Mouse (Mus musculus): Measurements from ENCODE around the gene Gbp2b.
A peak's percentile ranks its signal among the peaks of the same experiment; 100 is the strongest.
"Not testable (repeated sequence)": the region's sequence is repeated elsewhere in the genome, so short reads cannot be mapped to it uniquely, and the experiment has no call there.

Gene Gbp2b

GRCm38 (mm10) chr3:142594547-142594946, at the start of gene Gbp2b:
Gbp2b (plus strand) TSS chr3:142594847.
- no peak for DNase-seq (ENCODE audit: low spot score)

GRCm38 (mm10) chr3:142546690-142547089, 48.0 kb upstream of the Gbp2b start:
- DNase-seq (ENCODE audit: low spot score): peak; percentile 45

GRCm38 (mm10) chr3:142550052-142550676, 44.5 kb upstream of the Gbp2b start:
- no peak for DNase-seq (ENCODE audit: low spot score)

DNA sequence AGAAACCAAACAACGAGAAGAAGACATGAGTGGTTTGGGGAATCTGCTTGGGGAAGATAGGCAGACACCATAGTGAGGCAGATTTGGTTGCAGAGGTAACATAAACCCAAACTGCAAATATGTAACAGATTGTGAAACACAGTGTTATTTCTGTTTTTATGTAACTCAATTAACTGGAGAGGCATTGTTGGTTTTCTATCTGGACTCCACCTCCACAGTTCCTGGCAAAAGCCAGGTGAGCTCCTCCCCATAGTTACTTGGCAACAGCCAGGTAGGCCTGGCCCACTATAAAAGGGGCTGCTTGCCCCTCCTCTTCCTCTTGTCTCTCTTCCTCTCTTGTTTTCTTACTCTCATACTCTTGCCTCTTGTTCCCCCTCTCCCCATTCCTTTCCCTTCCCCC, 40.0 kb upstream of the Gbp2b start:
- DNase-seq (ENCODE audit: low spot score): no peak

- DNase-seq (ENCODE audit: low spot score): no peak
These were observed 39.0 kb upstream of the Gbp2b start for GRCm38 (mm10) chr3:142555623-142556022.

- peak; percentile 35 for DNase-seq (ENCODE audit: low spot score)
These were observed 34.9 kb upstream of the Gbp2b start, which contains the start of gene Gbp3 for GRCm38 (mm10) chr3:142559632-142560228. Gbp3 (plus strand) TSS chr3:142560026.

GRCm38 (mm10) chr3:142560296-142560948, 34.2 kb upstream of the Gbp2b start:
- DNase-seq (ENCODE audit: low spot score): peak; percentile 83

DNA sequence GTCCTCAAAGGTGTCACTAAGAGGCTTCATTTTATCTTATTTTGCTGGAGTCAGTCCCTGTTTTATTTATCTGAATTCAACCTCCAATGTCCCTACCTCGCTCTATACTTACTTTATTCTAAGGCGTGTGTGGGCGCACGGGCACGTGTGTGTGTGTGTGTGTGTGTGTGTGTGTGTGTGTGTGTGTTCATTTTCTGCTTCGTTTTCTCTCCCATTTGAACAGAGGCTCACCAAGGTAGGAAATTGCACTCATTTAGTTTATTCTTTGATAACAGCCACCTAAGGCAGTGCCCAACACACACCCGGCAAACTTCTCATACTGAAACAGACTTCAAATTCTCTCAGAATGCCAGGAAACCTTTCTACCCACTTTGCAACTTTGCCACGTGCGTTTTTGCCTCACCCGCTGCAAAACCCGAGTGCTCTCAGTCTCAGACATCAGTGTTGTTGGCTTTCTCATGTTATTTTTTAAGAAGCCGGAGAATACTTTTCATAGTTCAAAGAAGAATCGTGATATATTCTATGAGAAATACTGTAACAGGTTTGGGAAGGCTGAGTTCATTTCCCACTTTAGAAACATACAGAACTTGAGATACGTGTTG, 33.5 kb upstream of the Gbp2b start:
- DNase-seq (ENCODE audit: low spot score): peak; percentile 6

GRCm38 (mm10) chr3:142561666-142562065, 33.0 kb upstream of the Gbp2b start:
- no peak for DNase-seq (ENCODE audit: low spot score)

DNA sequence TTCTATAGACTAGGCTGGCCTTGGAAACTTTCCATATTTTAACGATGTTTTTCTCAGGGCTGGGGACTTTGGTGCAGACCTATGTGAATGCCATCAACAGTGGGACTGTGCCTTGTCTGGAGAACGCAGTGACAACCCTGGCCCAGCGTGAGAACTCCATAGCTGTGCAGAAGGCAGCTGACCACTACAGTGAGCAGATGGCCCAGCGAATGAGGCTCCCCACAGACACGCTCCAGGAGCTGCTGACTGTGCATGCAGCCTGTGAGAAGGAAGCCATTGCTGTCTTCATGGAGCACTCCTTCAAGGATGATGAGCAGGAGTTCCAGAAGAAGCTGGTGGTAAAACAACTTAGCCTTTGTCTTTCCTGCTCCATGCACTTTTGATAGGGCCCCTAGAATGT, 27.2 kb upstream of the Gbp2b start:
- DNase-seq (ENCODE audit: low spot score): not testable (repeated sequence)

DNA sequence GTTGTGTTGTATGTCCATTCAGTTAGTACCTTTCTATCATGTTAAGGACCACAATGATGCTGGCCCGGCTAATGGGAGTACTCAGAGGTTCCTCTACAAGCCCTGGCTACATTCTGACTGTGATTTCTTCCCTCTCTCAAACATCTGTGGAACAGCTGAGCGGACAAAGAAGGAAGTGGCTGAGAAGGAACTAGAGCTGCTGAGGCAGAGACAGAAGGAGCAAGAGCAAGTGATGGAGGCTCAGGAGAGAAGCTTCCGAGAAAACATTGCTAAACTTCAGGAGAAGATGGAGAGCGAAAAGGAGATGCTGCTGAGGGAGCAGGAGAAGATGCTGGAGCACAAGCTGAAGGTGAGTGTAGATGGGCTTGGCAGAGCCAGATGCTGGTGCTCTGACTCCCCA, 23.9 kb upstream of the Gbp2b start:
- no peak for DNase-seq (ENCODE audit: low spot score)

DNA sequence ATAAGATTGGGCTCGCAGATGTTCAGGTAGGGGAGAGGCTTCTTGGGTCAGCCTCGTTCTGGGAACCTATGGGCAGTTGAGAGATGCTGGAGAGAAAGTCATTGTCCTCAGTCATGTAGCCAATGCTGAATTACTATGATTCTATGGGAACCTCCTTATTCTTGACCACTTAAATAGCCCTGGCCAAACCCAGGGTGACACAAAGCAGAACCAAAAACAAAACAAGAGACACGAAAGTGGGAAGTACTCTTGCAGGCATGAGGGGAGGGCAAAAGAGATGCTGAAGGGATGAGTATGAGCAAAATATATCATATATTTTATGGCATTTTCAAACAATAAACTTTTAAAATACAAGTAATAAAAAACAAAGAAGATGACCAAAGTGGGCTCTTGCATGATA, 17.5 kb upstream of the Gbp2b start:
- DNase-seq (ENCODE audit: low spot score): no peak

DNA sequence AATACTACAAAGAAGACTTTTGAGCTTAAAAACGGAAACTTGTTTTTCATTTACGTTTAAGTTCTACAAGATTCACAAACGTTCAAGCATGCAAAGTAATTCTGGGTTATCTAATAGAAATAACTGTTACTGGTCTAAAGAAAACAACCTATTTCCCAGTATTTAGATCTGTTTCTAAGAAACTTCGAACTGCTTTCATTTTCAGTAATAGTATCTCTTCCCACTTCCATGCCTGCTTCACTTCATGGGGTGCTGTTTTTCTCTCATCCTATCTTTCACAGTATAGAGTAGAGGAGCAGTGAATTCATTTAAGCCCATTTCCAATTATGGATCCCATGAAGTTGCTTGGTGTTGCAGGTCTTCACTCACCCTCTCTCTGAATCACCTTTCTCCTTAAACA, 16.3 kb upstream of the Gbp2b start:
- DNase-seq (ENCODE audit: low spot score): no peak

DNA sequence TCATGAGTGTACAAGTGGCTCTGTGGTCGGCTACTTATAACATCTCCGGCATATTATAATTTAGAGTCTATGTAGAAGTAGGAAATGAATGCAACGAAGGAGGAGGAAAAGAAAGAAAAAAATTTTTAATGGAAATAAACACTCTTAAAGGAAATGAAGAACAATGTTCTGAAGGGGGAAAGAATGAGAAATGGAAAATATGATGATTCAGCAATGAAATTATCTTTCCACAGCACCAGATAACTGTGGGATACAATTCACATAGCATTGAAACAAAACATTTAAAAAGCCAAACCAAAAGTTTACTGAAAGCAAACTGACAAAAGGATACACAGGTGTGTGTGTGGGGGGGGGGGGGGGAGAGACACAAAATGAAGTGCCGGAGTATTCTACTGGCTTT, 11.6 kb upstream of the Gbp2b start:
- no peak for DNase-seq (ENCODE audit: low spot score)

GRCm38 (mm10) chr3:142587386-142587785, 7.3 kb upstream of the Gbp2b start:
- peak; percentile 27 for DNase-seq (ENCODE audit: low spot score)

DNA sequence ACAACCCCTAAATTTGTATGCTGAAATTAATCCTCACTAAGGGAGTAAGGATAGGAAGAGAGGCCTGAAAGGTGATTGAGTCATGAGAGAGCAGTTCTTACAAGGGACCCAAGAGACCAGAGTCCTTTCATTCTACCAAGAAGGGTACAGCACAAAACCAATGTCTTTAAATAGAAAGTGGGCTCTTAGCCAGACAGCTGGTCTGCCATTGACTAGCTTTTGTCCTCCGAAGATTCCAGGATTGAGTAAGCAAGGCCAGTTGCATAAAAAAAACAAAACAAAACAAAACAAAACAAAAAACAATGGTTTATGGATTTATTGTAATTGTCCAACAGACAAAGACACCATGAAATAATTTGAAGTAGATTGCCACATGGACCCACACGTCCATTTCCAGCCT, 5.8 kb upstream of the Gbp2b start:
- DNase-seq (ENCODE audit: low spot score): no peak

DNA sequence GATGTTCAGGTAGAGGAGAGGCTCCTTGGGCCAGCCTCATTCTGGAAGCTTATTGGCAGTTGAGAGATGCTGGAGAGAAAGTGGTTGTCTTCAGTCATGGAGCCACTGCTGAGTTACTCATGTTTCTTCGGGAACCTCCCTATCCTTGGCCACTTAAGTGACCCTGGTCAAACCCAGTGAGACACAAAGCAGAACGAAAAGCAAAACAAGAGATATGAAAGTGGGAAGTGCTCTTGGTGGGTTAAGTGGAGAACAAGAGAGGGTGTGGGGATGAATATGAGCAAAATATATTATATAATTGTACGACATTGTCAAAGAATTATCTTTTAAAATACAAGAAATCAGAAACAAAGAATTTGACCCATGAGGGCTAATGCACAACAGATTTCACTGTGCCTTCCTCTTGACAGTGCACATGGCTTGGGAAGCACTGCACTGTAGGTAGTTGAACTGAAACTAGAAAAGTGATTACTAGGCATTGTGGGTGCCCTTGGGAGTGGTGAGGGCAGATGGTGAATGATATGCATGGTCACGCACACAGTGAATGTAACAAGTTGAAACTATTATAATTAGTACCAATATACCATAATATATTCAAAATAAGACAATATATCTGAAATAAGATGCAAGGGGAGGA, 4.1 kb upstream of the Gbp2b start:
- no peak for DNase-seq (ENCODE audit: low spot score)

- DNase-seq (ENCODE audit: low spot score): no peak
These were observed 3.3 kb downstream of the Gbp2b start for GRCm38 (mm10) chr3:142597923-142598322.

GRCm38 (mm10) chr3:142601675-142602074, 7.0 kb downstream of the Gbp2b start:
- no peak for DNase-seq (ENCODE audit: low spot score)

DNA sequence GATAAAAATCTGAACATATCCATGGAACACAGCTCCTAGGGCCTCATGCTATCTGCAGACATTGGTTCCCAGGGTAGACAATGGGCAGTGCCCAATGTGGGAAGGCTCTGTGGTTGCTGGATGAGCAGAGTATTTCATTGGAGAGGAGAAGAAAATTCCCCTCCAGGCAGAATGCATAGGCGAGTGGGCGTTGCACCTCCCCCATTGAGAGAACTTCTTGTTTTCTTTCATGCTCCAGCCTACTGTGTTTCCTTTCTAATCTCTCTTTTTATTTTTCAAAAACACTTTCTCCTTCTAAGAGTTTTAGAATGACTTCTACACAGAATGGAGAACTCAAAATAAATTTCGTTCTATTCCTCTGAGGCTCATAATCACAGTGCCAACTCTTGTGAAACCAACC, 24.0 kb downstream of the Gbp2b start:
- DNase-seq (ENCODE audit: low spot score): no peak

GRCm38 (mm10) chr3:142619606-142620005, 25.0 kb downstream of the Gbp2b start:
- DNase-seq (ENCODE audit: low spot score): peak; percentile 36

DNA sequence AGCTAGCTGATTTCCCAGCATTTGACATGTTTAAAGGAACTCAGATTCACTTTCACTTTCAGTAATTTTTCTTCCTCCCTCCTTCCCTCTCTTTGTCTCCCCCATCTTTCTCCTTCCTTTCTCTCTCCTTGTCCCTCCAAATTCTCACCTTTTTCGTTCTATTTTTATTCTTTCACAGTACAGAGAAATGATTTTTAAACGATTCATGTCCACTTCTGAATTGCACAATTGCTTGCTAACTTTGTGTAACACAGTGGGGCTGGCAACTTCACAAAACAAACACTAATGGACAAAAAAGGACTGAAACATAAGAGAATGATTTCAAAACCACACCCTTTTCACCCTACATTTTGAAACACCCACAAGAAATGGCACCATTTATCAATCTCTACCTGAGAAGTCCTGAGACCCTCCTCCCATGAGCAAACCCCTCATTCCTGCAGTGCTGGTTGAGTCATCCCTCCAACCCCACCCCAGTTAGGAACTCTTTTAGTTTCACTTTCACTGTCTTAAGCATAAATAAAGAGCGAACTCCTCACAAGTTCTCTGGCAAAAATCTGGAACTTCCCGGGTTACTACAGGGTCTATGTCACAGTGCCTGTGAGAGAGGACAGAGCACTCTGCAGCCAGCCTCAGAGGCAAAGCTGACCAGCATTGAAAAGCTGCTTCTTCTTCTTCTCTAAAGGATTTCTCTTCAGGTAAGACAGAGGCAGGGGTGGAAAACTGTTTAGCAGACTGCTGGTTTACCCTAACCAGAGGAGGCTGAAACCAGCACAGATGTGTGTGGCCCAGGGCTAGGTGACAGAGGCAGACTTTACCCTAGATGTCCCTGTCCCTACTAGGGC, 25.7 kb downstream of the Gbp2b start, which contains the start of gene Gbp2:
Gbp2 (plus strand) TSS at position 492 of the 845 bp plus-strand sequence.
- peak; percentile 41 for DNase-seq (ENCODE audit: low spot score)
